Mouse (Mus musculus) megakaryocyte, embryonic 14.5 days (primary cell): ENCODE data around the gene AI661453.

ENCODE experiments used
- FLI1 ChIP-seq: IDR thresholded peaks from 2 replicates; pipeline ENCODE4 v1.6.1; 2012; ENCODE audit warnings: low read length, inconsistent platforms, mixed read lengths
- GATA1 ChIP-seq: IDR thresholded peaks from 3 replicates; pipeline ENCODE4 v1.6.1; 2012; ENCODE audit warnings: mixed read lengths, low read length, inconsistent platforms, borderline replicate concordance

DNA sequence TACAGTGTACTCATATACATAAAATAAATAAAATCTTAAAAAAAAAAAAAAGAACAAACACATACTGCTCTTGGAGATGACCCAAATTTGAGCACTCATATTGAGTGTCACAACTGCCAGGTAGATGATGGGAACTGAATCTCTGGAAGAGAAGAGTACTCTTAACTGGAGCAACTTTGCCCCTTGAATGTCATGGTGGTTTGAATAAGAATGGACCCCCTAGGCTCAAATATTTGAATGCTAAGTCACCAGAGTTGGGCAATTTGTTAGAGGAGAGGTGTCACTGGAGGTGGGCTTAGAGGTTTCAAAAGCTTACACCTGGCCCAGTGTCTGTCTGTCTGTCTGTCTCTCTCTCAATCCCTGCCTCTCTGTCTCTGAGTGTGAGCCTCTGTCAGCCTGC is 67.3 kb downstream of the AI661453 start:
- TF ChIP-seq GATA1 (no peak), FLI1 (no peak)
